Mouse (Mus musculus): ENCODE results near the gene Dnmbp.

Dnmbp gene

GRCm38 (mm10) chr19:43803866-43804265, 136.1 kb downstream of the Dnmbp start:
- no peak for DNase-seq (ENCODE audit: low spot score in 2 of 2)

GRCm38 (mm10) chr19:43801427-43802051, 138.5 kb downstream of the Dnmbp start:
- no peak for DNase-seq (ENCODE audit: low spot score in 2 of 2)

- no peak for DNase-seq (ENCODE audit: low spot score in 2 of 2)
Measured at GRCm38 (mm10) chr19:43797216-43797615, 142.8 kb downstream of the Dnmbp start.

All from spleen, postnatal 4 days (tissue).